Mouse (Mus musculus) thymus, postnatal 4 days (tissue): Measurements from ENCODE around the gene Fam13a.

Experiments
- DNase-seq: peaks from one replicate; pipeline ENCODE4 v3.0.0; 2021

The Fam13a gene

DNA sequence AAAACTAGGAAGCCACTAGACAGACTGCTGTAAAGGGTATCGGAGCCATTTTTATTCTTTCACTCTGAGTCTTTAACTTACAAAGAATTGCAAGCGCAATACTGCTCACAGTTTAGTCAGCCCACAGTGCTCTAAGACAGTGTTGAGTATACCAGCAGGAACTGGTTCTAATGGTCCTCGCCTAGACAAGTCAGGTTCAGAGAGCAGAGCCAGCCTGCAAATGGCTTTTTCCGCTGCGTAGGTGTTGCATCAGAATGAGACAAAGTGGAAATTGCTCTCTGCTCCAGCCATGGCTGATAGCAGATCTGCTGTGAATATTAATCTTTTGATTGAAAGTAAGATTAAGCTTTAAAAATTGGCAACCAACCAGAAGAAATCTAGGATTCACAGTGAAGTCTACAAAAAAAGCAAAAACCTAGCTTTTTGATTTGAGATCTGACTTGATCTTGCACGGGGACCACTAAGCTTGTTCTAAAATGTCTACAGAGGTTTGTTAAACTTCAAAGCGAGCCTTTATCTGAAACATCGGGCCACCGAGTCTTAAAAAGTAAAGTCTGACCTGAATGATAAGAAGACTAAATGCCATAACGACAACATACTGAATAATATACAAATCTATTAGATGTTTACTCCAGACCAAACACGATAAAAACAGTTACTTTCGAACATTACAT lies 91.7 kb downstream of the Fam13a start:
- no peak for DNase-seq

DNA sequence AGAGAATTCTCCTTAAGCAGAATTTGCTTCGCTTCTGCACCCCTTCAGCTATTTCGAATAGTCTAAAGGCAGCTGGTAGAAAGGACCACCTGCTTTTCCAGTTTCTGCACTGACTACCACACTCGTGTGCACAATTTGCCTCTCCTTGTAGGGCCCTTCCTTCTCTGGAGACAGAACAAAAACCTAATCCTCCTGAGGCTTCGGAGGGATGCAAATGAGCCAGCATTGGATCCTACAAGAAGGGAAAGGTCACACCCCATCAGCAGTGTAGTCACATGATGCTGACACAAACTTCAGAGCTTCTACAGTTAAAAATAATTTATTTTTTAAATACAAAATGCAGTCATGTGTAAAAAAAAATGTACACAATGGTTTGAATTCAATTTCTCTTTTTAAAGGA lies 93.2 kb downstream of the Fam13a start:
- DNase-seq, result no peak

DNA sequence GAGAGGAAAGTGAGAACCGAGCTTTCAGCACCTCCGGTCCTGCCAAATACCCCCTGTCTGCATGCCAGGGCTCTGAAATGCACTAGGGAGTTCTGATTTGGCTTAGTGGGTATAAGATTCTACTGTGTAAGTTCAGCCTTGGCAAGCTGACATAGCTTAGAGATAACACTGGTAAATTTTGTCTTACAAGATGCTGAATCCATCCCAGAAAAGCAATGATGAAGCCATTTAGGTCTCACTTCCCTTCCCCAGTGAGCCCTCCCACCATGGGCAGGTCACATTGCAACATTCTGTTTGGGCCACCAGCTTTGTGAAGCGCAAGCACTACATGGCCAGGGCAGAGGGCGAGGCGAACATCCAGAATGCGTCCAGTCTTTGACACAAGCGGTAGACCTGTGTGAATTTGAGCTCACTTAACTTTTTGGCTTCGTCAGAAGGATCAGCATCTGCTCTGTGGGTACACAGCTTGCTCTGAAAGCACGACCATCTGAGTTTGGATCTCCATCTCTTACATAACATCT lies 94.4 kb downstream of the Fam13a start:
- DNase-seq, result no peak

DNA sequence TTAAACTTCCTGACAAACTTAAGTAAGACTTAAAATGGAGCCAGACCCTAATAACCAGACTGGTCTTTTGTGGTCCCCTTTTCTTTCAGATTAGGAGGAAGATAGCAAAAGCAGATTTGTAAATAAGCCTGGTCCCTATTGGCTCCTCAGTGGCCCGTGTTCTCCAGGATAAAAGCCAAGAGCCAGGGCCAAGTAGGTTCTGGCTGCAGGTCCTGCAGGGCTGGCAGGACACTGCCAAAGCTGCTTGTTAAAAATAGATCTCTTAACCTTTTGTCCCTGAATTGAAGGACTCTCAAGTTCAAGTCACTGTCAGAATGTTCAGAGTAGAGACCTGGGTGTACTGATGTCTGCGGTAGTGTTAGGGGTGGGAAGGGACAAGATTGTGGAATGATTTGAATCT lies 96.5 kb downstream of the Fam13a start:
- DNase-seq, result no peak

DNA sequence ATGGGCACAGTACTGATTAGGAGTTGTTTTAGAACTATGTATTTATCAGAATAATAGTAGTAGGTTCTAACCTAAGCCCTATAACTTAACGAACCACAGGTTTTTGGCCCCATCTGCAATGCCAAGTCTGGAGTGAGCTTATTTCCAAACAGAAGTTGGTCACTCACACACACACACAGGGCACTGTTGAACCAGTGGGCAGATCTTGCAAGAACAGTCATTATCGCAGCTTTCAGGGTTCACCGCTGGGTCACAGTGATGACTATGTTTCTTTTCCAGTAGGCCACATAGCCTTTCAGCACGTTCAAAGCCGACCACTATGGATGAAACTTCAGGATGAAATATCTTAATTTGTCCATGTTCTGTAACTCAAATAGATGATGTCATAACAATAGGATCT lies 101.8 kb downstream of the Fam13a start:
- no peak for DNase-seq

DNA sequence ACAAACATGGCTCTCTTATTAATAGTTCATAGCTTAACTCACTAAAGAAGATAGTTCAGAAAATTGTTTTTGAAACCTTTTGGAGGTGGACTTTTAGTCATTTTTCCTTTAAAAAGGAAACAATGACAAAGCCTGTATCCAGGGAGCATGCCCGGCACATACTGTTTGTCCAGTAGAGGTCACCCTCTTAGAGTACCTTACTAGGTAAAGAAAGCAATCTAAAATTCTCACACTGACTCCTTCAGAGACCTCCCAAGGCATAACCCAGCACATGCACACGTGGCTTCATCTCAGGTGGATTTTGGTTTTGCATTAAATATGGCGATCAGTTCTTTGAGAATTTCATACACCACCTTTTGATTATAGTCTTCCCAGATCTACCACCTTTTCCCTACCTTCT lies 102.7 kb downstream of the Fam13a start:
- DNase-seq, result no peak

DNA sequence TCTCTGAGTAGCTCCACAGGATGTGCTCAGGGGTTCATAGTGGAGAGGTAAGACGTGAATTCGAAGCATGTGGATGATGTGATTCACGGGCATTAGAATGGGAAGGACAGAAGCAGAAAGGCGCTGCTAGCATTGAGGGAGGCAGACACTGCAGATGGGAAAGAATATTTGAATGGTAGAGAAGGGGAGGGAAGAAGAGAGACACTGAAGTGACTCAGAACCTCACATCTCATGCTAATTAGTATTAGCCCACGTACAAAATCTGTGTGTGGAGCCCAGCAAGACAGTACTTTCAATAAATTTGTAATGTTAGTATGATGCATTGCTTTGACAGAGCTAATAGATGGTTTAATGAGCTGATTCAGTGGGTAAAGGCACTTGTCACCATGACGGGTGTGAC lies 103.6 kb downstream of the Fam13a start:
- DNase-seq, result no peak

DNA sequence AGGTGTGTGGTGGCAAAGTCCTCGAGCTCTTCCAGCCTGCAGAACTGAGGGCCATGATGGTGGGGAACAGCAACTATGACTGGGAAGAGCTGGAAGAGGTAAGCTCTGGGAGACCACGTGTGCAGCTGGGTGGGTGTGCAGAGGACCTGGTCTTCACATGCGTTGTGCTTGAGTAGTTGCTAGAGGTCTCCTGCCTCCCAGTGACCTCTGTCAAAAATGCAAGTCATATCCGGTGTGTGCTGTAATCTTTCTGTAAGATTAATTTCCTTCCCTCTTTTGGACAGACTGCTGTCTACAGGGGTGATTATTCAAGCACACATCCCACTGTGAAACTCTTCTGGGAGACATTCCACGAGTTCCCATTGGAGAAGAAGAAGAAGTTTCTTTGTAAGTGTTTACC lies 107.9 kb downstream of the Fam13a start:
- no peak for DNase-seq

DNA sequence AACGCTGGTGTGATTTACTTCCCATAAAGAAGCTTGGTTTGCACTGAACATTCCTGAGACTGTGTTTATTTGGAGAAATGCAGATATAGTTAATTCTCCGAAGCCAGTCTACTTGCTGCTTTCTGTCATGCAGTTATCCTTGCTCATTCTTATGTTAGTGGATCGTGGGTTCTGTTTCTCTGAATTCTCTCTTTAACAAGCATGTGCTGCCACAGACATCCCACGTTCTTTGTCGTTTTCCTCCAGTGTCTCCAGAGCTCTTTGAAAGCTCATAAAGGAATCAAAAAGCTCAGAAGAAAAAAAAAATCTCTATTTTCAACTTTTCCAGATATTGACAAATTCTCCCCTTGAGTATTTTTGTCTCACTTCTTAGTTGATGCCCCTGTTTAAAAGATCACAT lies 110.4 kb downstream of the Fam13a start:
- no peak for DNase-seq

DNA sequence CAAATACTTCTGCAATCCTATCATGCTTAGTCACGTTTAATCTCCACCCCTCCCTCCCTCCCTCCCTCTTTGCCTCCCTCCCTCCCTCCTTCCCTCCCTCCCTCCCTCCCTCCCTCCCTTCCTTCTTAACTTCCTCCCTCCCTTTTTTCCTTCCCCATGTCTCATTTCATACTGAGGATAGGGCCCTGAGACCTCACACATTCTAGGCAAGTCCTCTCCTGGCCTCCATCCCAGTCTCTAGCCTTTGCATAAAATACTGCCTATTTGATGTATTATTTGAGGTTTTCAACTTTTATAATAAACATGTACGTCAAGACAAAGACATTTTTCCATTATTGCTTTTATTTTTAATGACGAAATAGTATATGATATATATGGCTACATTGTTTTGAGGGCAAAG lies 110.8 kb downstream of the Fam13a start:
- no peak for DNase-seq

DNA sequence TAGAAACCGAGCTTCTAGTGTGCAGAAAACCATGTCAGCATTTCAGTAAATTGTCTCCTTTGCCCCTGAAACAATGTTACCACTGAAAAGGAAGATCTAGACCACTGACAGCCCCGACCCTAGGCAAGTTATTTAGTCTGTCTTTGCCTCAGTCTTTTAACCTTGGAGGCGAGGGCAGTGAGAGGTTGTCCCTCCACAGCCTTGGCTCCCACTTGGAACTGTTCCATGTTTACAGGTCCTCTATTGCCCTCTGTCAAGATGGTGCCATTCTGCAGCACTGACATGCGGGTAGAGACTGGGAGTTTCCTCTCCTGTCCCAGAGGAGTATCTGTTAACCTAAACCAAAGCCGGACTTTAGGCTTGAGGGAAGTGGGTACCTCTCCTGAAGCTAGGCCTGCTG lies 111.5 kb downstream of the Fam13a start:
- DNase-seq, result no peak

DNA sequence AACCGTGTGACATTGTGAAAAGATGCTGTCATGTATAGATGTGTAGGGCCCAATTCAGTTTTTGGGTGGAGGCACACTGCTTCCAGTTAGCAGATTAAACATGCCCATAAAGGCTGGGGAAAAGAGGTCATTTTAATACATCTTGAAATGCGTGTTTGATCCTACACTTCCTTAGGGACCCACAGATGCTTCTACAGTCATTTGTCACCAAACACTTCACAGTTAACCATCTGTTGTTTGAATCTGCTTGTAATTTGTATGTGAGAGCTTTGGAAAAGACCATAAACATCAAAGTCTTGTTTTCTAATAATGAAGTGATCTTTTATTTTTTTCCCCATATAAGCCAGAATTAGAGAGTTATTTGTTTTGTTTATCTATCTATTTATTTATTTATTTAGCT lies 116.6 kb downstream of the Fam13a start:
- no peak for DNase-seq

DNA sequence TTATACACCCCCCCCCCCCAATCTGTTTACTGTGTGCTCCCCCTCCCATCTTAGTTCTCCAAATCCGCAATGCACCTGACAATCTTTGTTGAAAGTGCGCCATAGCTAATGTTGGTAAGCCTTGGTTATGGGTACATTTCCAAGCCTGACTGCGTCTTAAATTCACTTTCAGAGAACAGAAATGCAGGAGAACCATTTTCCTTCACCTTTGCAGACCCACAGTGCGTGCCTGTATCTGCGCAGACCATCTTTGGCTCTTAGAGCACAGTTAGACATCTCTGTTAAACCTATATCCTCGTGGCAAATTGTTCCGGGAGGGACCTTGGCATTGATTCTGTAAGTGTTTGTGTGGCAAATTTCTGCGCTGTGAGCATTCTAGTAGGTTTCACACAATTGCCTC lies 117.0 kb downstream of the Fam13a start:
- DNase-seq, result no peak

DNA sequence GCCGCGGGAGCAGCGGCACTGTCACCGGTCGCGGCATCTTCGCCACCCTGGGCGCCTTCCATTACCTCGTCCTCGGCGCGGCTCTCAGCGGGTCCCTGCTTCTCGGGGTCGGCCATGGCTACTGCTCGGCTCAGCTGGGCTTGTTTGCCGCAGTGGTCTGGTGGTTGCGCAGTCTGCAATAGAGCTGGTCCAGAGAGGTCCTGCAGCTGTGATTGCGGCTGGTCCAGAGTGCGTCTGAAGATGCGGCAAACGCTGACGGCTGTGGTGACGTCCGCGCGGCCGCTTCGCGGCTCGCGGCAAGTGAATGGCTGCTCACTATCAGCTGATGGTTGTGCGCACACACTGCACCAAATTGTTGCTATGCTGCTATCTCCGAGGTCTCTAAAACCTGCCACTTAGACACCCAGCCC lies 117.5 kb downstream of the Fam13a start, which contains the start of gene Nap1l5:
Gene Nap1l5 (minus strand): TSS at position 225 of the 410 bp plus-strand sequence.
- DNase-seq, result no peak

DNA sequence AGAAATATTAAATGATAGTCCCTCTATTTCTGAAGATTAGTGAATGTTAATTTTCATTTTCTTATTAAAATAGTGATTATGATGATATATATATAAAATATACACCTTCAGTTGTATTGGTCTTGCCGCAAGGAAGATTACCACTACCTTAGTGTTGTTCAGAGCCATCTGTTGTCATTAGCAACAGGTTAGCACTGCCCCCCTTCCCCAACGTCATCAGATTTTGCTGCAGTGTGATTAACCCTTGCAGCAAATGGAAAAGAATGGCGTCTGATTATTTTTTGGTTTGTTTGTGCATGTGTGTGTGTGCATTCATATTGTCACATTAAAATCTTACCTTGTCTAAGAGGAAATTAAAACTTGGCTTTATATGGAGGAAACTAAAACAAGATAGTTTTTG lies 119.8 kb downstream of the Fam13a start:
- DNase-seq, result no peak

DNA sequence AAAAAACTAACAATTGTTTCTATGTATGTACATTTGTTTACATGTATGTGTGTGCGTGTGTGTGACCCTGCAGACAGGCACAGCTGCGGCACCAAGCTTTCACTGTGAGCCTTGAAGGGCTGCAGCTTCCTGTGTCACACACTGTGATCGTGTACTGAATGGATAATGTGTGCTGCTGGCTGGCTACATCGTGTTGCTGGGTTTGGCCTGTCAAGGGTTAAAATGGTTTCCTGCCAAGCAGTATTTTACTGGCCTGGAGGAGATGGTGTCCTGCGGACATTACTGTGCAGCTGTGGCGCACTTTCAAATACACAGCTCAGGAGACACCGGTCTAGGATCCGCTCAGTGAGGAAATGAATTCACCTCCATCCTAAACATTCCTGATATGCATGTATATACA lies 121.2 kb downstream of the Fam13a start:
- peak; percentile 26 for DNase-seq

DNA sequence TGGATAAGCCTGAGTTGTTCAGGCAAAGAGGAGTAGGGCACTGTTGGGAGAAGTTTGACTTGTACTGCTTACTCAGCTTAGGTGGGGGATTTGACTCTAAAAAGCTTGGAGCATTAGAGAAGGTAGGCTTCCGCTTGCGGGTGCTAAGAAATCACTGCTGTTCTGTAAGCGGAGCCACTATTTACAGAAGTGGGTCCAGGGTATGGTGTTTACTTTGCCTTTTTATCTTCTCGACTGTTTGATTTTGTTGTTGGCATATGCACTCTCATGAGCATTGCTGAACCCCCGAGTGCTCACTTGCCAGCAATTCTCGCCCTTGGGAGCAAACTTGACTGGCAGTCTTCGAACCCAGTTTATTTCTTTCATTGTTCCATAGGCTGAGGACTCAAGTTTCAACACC lies 123.8 kb downstream of the Fam13a start:
- DNase-seq, result no peak

DNA sequence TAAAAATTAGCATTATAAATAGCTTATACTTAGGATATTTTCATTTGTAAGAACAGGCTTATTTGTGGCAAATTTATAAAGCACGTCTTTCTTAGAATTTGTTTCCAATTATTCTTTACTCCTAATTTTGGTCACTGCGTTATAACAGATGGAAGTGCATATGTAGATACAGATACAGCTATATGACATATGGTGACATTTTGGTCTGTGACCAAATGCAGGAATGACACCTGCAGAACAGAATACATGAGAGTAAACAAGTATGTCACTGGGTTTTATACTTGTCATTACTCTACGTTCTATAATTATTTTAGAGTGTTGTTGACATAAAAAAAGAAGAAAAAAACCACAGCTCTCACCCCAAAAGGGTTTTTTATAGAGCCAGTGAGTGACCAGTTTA lies 125.3 kb downstream of the Fam13a start:
- DNase-seq, result no peak

DNA sequence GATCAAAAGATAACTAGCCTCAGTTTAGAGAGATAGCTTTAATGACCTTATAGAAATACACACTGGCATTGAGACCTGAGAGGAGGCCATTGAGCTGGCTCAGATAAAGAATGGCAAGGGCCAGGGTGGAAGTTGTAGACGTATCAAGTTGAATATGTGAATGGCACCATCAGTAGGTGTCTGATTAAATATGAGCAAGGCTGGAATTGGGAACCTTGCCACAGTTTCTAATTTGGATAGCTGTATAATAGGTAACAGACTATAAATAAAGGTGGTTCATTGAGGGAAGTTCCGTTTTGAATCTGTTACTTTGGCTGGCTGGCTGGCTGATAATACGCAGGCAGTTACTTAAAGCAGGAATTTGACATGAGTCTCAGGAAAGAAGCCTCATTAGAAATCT lies 127.7 kb downstream of the Fam13a start:
- no peak for DNase-seq

DNA sequence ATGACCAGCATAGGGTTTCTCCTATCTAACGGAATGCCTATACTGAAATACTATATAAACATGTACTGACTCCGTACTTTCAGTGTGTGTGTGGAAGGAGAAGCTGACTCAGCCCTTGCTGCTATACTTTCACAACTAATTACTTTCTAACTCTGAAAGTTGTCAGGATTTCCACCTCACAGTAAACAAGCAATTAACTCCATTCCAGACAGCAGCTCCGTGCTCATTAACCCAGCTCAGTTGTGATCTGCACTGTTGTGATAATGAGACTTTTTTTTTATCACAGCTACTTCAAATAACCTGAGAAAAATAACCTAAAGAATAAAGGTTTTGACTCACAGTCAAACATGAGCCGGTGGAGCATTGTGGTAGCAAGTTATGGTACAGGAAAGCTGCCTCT lies 129.4 kb downstream of the Fam13a start:
- no peak for DNase-seq

DNA sequence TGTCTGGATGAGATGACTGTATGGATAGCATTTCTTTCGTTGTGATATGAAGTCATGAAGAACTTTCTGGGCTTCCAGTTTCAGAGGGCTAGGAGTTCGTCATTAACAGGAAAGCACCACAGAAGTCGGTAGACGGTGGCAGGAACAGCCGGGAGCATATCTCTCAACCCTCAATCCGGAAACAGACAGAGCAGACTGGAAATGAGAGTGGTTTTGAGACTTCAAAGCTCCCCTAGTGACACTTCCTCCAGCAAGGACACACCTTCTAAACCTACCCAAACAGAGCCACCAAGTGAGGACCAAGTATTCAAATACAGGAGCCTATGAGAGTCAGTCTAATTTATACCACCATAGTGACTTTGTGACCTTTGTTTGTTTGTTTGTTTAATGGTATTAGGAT lies 131.0 kb downstream of the Fam13a start:
- DNase-seq, result no peak

DNA sequence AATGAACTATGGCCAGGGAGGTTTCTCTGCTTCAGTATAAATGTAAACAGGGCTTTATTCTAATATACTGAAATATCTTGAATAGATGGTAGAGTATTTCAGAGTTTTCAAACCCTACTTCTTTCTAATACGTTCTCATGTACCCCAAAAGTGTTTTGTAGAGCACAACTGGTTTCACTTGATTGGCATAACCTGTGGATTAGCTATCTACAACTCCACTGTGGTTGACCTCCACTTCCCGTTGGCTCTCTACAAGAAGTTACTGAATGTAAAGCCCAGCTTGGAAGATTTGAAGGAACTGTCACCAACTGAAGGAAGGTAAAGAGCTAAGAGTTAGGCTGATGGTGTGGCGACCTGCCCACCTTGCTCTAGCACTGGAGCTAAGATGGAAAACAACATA lies 134.4 kb downstream of the Fam13a start:
- DNase-seq, result no peak

DNA sequence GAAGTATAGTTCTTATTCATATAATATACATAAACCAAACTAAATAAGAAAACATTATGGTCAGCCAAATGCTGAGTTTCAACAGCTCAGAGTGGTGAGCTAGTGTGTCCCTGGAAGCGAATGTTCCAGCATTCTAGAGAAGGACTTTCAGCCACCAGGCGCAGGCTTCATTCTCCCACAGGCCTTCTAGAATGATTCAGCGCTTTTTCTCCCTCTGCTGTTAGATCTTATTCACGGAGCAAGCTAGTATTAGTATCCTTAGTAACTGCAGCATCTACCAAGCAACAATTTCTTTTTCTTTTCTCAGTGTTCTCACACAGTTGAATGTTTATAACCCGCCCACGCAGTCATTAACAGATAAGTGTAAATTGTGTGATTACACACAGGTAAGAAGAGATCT lies 142.1 kb downstream of the Fam13a start:
- no peak for DNase-seq
